Mouse (Mus musculus): Measurements from ENCODE around the gene Etv6. TPM values are rescaled to one million over a fixed set of nuclear protein-coding genes. Genes with fewer than 3 reads are reported as not detected.

Gene Etv6
- total RNA-seq, 2 experiments from 2014 or later = 16.9 to 18.5 TPM

- intact Hi-C loops (cut with DNase I) = no loop called here
- DNase-seq (ENCODE audit: low spot score in 2 of 2) = no peak
Observed at GRCm38 (mm10) chr6:134183592-134184342, 148.3 kb downstream of the Etv6 start.

GRCm38 (mm10) chr6:134186286-134186903, 150.9 kb downstream of the Etv6 start:
- intact Hi-C loops (cut with DNase I) = no loop called here
- no peak for DNase-seq (ENCODE audit: low spot score in 2 of 2)

DNA sequence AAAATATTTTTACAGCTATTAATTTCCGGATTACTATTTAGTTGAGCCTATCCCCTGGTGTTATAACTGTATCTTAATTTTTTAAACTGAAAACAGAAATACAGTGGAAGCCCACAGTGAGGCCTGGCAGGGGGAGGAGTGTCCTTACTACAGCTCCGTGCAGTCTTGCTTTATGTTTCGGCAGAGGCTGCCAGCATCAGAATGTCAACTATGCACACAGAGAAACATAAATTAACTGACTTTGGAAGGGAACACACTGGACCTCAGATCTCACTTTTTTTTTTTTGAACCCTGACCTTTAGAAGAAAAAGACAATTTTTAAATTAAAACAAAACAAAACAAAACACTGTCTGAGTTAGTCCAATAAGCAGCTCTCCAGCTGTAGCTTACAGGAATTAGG, 153.2 kb downstream of the Etv6 start:
- intact Hi-C loops (cut with DNase I) = no loop called here
- no peak for DNase-seq (ENCODE audit: low spot score in 2 of 2)

- no peak for DNase-seq (ENCODE audit: low spot score in 2 of 2)
- intact Hi-C loops (cut with DNase I) = no loop called here
Observed at GRCm38 (mm10) chr6:134189174-134189573, 153.7 kb downstream of the Etv6 start.

- no peak for DNase-seq (ENCODE audit: low spot score in 2 of 2)
- intact Hi-C loops (cut with DNase I) = no loop called here
Observed at GRCm38 (mm10) chr6:134189575-134190132, 154.2 kb downstream of the Etv6 start.

DNA sequence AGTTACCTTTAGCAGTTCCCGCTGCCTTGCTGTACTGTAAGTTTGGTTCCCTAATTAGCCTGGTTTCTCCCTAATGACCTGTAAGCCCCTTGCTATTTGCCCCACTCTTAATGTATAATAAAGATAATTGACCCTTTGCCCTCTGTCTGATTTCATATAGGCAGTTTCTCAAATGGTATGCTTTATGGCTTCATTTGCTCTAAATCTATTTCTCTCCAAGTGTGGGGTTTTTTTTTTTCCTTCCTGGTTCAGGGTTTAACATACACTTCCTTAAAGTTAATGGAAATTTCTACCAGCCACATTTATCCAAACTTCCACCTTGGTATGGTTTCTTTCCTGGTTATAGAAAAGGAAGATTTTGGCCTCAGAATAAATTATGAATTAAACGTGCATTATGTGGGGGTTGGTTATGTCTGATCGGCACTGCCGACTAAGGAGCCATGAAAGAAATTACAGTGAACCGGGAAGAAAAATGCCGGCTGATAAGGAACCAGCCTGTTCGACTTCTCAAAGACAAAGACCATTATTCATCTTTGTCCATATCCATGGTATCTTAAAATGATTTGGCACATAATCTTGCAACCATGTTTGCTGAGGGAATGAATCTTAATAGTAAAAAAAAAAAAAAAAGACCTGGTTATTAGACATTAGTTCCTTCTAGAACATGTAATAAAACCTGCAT, 155.2 kb downstream of the Etv6 start:
- intact Hi-C loops (cut with DNase I) = no loop called here
- DNase-seq (ENCODE audit: low spot score in 2 of 2) = no peak

GRCm38 (mm10) chr6:134192710-134193109, 157.2 kb downstream of the Etv6 start:
- intact Hi-C loops (cut with DNase I) = no loop called here

GRCm38 (mm10) chr6:134199895-134200294, 164.4 kb downstream of the Etv6 start:
- DNase-seq (ENCODE audit: low spot score in 2 of 2) = no peak
- intact Hi-C loops (cut with DNase I) = no loop called here

More at GRCm38 (mm10) chr6:134192710-134193109, 157.2 kb downstream of the Etv6 start:
- no peak for DNase-seq (ENCODE audit: low spot score in 2 of 2)

DNA sequence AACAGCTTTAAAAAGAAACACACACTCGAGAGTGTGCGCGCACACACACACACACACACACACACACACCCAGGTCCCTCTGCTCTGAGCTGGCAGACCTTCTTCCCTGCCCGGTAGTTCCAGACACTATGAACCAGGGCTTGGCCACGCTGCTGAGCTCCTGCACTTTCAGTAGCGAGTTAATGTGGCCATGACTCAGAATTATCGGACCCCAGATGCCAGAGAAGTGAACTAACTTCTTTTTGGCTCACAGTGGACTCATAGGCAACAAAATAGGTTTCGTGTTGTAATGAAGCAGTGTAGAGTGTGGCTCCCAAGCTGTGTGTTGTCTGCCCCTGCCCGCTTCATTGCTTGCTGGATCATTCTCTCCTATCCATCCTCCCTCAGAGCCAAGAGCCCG, 165.1 kb downstream of the Etv6 start:
- intact Hi-C loops (cut with DNase I) = no loop called here
- DNase-seq (ENCODE audit: low spot score in 2 of 2) = no peak

DNA sequence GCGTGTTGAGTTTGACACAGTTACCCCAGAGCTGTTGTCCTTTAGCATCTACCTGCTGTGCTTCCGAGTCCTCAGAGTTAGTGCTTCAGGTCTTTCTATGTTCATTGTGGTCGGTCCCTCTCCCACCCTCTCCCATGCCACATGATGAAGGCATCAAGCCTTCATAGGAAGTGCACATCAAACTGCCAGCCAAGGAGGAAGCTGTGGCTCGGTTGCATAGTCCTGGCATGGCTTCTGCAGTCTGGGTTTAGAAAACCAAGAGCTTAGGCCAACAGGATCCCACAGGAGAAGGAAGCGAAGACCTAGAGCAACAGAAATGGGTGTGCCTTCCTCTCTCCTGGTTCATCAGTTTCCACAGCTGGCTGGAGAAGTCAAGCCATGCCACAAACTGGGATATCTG, 166.7 kb downstream of the Etv6 start:
- intact Hi-C loops (cut with DNase I) = no loop called here
- DNase-seq (ENCODE audit: low spot score in 2 of 2) = no peak

DNA sequence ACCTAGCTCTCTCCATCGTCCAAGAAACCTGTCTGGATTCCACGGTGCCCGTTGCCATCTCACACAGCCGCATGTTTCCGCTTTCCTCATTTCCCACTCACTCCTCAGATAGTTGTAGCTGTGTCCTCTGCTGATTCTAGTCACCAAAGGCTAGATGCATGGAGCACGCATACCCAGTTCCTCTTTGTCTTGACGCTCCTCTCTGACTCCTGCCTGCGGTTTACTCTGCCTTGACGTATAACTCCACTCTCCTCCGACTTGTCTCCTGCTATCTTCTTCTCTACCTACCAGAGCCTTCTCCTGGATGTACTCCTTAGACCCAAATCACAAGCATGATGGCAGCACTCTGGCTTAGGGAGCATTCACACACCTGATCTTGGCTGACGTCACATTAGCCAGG, 169.7 kb downstream of the Etv6 start:
- intact Hi-C loops (cut with DNase I) = no loop called here

DNA sequence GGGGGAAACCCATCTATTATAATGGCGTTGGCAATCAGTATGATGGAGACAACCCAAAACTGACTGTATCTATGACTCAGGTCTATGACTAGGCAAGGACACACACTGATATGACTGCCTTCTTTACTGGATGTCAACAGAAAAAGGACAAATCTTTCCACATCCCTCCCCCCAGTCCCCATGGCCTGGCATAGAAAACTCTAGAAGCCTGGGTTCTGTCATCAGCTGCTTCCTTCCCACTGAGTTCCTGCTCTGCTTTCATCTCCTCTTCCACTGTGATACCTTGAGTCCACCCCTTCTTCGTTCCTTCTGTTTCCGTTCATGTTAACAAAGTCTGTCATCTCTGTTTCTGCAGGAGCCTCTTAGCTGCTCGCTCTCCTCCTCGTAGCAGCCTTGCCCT, 170.2 kb downstream of the Etv6 start:
- intact Hi-C loops (cut with DNase I) = no loop called here
- DNase-seq (ENCODE audit: low spot score in 2 of 2) = no peak

More for the DNA sequence above, 169.7 kb downstream of the Etv6 start:
- DNase-seq (ENCODE audit: low spot score in 2 of 2) = no peak

DNA sequence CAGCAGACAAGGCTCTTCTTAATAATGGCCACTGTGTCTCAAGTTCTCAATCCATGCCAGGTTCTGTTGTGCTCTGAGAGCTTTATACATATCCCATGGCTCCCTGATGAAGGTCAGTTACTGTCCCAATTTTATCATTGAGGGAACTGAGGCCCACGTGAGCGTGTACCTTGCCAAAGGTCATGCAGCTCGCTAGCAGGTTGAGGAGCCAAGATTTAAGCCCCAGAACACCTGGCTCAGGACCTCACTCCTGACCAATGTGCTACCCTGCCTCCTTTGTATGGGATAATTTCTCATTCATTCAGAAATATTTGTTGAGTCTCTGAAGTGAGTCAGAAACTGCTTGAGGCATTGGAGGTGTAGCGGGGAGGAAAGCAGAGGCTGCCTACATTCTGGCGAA, 170.8 kb downstream of the Etv6 start:
- intact Hi-C loops (cut with DNase I) = no loop called here
- no peak for DNase-seq (ENCODE audit: low spot score in 2 of 2)

DNA sequence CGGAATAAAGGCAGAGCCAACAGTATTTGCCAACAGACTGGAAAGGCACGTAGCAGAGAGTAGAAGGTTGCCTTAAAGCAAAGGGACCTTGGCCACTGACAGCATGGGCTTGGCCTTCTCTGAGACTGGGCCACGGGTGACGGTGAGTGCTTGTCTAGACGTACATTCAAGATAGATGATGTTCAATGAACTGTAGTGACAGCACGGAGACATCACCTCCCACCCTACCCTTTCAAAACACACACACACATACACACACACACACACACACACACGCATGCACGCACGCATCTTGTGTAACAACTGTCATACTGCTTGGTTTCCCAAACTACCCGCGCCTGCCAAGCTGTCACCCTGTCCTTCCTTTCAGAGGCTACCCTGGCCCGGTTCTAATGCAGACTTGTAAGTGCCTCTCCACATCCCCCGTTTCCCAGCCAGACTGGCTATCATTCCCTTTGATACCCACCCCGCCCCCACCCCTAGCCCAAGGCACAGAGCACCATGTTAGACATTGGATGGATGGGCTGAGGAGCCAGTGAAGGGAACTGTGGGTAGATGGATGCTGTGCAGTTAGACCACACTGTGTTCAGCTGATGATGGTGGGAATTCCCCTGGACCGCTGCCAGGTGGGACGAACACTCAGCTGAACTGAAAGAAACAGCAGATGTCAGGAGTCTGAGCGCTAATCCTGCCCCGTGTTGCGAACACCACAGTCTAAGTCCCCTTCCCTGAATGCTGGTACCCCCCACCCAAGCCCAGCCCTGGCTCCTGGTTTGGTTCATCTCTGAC, 172.1 kb downstream of the Etv6 start:
- DNase-seq (ENCODE audit: low spot score in 2 of 2) = peak; percentile 69 to 78
- intact Hi-C loops (cut with DNase I) = no loop called here

DNA sequence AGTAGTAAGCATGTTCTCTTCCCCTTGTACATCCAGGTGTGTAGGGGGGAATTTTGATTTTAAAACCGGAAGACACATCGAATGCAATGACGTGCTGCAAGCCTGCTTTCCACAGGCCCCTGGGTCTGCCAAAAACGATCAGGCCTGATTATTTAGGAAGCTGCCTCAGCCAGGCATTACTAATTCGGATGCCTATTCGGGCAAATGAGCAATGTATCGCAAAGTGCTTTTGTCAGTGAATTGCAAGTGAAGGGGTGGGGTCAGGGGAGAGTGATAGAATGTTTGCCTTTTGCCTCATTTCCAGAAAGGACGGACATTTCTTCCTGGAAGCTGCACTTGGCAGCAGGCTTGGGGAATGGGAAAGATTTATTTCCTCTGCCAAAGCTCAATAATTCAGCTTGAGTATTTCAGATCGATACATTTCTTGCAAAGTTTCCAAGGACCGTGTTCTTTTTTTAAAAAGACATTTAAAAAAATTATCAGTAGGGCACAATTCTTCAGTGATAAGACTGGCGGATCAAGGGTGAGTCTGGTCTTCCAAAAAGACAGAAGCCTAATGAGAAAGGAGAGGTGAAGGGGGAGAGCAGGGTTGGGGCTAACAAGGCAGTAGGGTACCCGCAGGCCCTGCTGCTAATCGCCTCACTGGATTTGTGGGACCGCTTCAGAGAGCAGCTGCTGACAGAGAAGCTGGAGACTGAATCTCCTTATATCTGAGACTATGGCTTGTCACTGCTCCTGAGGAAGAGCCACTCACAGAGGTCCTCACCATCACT, 172.9 kb downstream of the Etv6 start:
- intact Hi-C loops (cut with DNase I) = no loop called here
- DNase-seq (ENCODE audit: low spot score in 2 of 2) = no peak

GRCm38 (mm10) chr6:134210675-134211457, 175.4 kb downstream of the Etv6 start:
- intact Hi-C loops (cut with DNase I) = no loop called here
- DNase-seq (ENCODE audit: low spot score in 2 of 2) = no peak

GRCm38 (mm10) chr6:134211458-134211776, 175.9 kb downstream of the Etv6 start:
- peak in 1 of 2 experiments; percentile 34 for DNase-seq (ENCODE audit: low spot score in 2 of 2)
- intact Hi-C loops (cut with DNase I) = no loop called here

DNA sequence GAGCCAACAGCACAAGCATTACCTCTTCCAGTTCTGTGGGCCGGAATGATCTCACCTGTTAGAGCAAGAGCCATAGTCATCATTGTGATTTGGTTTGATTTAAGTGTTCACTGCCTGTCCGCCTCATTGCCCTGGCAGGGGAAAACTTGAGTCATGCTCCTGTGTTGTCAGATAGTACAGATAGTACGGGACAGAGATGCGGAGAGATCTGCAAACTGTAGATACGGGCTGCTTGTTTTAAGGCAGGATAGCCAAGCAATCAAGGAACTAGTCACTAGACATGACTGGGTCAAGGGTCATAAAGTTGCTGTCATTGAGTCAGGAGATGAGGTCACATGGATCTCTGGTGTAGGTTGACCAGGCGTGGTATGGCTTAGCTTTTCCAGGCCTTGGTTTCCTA, 182.2 kb downstream of the Etv6 start:
- no peak for DNase-seq (ENCODE audit: low spot score in 2 of 2)
- intact Hi-C loops (cut with DNase I) = loop anchor here (5.0 kb wide), 1 partner anchor 45 kb away; no protein-coding TSS in a partner anchor
